Mouse (Mus musculus): Measurements from ENCODE around the gene Ankrd53.

- no peak for TF ChIP-seq CTCF (IDR thresholded peaks at IDR 0.05; ENCODE audit: low read depth, low read length)
- no peak for TF ChIP-seq POLR2A (IDR thresholded peaks at IDR 0.05; ENCODE audit: insufficient read depth, low read length)
- TF ChIP-seq EP300 (IDR thresholded peaks at IDR 0.05; ENCODE audit: insufficient read depth, low read depth, low read length) = no peak
Observed at GRCm38 (mm10) chr6:83778306-83778705, 15.9 kb downstream of the Ankrd53 start.

All from ES-Bruce4 (cell line).